Mouse (Mus musculus): Measurements from ENCODE around the gene Eif5.
"Not testable (repeated sequence)": the region's sequence is repeated elsewhere in the genome, so short reads cannot be mapped to it uniquely, and the experiment has no call there.

Eif5 gene

DNA sequence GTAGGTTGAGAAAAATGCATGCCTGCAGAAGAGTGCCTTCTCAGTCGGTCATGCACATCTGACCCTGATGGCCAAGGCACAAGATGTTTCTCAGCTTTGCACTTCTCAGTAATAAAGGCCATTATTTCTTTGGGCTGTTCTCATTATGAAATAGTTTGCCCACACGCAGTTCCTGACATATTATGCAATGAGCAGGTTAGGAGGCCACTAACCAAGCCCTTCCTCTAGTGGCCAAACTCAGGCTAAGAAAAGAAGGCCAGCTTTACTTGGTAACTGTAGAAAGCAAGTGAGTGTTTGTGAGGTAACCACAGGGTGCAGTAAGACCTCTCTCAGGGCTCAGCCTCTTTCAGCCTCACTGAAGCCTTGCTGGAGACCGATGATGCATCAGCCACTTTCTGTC is 12.9 kb upstream of the Eif5 start:
- DNase-seq (ENCODE audit: low spot score) = no peak

DNA sequence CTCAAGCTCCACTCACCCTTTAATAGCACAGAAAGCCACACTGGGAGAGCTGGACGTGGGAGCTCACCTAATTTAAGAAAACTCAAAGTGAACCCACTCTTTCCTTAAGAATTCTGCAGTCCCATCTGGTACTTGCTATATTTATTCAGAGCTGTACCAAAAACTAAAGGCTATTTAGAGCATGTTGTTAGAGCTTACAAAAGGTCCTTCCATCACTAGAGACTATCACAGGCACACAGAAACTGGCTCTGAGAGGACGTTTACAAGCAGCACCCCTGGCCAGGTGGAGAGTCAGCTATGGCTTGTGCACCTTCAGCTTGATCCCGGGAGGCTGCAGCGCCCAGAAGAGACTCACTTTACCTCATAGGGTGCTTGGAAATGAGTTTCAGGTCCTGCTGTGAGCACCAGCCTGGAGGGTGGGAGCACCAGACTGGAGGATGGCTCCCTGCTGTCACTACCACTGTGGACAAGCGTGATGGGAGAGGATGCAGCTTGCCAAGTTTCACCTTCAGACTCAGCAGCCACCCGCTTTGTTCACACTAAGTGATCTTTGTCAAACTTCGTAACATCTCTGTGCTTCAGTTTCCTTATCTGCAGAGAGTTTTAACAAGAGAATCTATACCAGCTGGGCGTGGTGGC is 10.1 kb upstream of the Eif5 start:
- no peak for DNase-seq (ENCODE audit: low spot score)

DNA sequence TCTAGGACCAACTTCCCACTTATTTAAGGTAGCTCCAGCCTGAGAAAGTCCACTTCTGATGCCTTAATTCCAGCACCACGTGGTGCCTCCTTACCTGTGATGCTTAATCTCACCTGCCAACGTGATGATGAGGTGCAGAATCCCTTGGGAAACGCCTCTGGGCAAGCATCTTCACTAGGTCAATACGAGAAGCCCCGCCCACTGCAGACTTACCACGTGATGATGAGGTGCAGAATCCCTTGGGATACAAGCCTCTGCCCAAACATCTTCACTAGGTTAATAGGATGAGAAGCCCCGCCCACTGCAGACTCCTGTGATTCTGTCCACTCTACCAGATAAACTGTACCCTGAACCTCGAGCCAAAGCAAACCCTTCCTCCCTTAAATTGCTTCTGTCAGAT is 8.6 kb upstream of the Eif5 start:
- DNase-seq (ENCODE audit: low spot score) = no peak

DNA sequence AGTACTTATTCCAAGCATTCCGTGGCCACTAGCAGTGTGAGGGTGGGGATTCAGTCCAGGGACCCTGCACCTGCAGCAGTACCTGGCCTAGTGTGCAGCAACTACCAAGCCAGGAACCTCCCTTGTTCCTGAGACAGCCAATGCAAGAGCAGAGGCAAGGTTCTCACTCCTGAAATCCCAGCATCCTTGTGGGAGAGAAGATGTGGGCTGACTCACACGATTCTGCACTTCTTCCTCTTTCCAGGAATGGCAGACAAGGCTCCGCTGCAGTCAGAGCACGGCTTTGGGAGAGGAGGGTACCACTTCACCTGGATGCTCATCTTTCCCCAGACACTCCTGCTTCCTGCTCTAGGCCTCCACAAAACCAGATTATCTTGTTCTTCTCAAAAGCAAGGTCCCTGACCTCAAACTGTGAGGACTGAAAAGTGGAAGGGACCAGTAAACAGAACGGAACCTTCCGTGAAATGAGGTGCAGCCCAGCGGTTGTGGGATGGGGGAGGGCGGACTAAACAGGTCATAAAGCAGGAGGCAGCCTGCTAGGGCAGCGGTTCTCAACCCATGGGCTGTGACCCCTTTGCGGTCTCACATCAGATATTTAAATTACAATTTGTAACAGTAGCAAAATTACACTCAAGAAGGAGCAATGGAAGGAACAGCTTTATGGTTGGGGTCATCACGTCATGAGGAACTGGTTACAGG is 4.6 kb upstream of the Eif5 start:
- DNase-seq (ENCODE audit: low spot score) = no peak

DNA sequence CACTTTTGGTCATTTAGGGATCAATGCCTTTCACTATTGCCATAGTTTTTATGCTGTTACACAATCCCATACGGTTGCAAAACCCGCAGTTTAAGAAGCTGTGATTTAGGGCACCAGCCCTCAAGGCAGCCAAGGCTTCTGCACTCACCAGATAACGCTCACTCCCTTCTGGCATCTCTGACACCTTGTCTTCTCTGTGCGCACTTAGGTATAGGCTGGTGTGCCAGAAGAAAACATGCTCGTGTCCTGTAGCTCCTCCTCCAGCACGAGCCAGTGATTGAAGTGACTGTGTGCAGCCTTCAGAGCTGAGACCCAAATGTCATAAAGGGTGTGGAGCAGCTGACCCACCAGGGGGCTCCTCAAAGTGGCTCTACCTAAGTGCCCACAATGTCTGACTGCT is 2.5 kb upstream of the Eif5 start:
- DNase-seq (ENCODE audit: low spot score) = no peak

DNA sequence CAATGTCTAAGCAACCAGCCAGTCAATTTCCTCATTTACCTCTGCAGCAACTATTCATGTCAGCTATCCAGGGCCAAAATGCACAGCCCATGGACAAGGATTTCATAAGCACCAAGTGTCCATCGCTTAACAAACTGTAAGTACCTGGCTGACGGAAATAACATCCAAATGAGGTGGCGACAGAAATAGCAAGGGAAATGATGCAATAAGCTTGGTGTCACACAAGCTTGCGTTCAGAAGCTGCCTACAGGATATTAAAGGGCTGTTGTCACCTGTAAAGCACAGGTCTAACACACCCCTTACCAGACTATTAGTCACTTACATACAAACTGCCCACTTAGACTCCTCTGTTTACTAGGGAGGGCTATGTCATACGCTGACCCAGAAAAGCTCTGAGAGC is 2.1 kb upstream of the Eif5 start:
- DNase-seq (ENCODE audit: low spot score) = no peak

DNA sequence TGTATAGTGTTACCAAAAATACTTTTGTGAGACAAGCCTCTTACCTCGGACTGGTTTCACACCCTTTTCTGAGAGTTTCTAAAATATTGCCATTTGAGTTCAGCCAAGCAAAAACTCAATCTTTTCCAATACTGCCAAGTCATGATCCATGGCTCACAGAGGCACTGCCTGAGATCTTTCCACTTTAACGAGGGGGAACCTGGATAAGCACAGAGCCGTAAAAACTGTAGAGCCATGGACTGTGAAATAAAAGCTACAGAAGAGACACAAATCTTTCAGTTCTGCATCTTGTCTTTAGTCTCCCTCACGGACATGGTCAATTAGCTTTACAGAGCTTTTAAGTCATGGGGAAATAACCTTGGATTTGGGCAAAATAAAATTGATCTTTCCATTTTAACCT is 1.1 kb upstream of the Eif5 start:
- DNase-seq (ENCODE audit: low spot score) = no peak

DNA sequence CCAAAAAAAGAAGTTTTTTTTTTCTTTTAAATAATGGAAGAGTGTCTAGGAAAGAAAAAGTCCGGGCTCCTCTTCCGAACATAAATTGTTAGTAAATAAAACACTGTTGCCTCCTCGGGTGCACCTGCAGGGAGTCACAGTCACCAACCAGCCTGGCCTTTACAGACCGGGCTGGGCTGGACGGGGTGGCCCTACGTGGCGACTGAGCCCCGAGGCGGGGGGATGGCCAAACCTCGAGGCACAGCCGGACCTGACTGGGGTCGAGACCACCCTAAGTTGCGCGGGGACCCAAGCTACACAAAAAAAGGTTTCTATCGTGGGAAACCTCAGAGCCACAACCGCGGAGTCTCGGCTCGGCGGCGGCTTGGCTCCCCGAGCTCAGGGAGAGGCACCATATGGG is 475 bp upstream of the Eif5 start:
- DNase-seq (ENCODE audit: low spot score) = no peak

DNA sequence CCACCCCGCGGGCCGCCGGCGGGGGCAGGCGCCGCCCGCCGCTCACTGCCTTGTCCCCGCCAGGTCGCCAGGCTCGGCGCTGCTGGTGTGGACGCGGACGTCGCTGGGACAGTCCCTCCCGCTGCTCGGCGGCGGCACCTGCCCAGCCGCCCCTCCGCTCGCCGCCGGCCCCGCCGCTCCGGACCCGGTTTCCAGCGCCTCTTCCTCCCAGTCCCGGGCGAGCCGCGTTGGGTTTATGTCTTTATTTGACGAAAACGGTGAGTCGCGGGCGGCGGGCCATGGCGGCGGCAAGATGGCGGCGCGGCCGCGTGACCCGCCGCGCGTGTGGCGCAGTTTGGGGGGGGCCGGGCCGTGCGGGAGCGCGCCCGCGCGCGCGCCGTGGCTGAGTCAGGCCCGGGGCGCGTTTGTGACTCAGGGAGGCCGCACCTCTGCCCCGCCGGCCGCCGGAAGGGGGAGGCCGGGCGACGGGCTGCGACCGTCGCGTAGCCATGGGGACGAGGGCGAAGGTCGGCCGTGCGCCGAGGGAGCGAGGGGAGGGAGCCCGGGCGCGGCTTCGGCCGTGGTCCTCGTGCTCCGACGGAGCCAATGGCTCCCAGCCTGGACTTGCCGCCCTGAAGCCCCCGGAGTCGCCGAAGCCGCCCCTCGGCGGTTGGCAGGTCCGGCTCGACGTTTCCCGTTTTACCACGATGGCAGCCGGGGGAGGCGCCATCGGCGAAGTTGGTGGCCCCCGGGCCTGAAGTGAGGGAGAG is 650 bp downstream of the Eif5 start:
- peak; percentile 68 for DNase-seq (ENCODE audit: low spot score)

DNA sequence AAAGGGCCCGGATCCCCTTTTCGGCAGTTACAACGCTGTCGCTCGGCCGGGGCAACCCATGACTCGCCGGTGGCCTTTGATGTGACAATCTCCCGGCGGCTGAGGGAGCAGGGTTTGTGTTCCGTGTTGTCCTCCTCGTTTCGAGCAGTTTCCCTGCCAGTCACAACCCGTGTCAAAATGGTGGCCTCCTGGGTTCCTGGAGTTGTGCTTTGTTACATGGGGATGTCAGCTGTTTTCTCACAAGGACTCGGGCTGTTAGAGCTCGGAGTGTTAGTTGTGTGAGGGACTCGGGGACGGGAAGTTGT is 1.2 kb downstream of the Eif5 start:
- DNase-seq (ENCODE audit: low spot score) = no peak

DNA sequence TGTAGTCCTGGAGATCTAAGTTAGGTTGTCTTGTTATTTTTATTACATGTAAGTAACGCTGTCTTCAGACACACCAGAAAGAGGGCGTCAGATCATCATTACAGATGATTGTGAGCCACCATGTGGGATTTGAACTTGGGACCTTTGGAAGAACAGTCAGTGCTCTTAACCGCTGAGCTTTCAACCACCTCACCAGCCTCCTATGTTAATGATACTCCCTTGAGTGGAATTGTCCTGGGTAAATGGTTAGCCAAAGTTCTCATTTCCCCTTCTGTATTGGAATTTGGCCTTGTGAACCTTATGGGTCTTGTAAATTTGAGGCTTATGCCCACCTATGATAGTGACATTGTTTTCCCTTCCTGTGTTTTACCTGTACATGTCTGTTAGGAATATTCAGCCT is 9.3 kb downstream of the Eif5 start:
- no peak for DNase-seq (ENCODE audit: low spot score)

DNA sequence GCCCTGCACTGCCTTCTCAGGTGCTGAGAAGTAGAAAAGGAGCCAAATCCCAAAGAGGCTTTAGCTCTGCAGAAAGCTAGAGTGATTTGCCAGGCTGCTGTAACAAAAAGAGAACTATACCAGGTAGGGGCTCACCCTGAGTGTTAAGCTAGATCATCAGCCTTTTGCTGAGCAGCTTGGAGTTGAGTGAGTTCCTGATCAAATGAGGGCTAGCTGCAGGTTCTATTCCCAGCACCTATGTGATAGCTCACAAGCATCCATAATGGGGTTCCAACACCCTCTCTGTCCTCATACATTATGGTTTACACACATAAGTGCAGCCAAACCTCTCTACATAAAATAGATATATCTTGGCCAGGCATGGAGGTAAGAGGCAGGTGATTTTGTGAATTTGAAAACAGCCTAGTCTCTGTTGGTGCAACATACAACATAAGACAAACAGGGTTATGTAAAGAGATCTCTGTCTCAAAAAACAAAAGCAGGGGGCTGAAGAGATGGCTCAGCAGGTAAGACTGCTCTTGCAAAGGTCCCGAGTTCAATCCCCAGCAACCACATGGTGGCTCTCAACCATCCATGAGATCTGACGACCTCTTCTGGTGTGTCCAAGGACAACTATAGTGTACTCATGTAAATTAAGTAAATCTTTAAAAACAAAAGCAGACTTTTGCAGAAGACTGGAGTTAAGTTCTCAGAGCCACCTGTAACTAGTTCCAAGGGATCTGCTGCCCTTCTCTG is 10.9 kb downstream of the Eif5 start:
- no peak for DNase-seq (ENCODE audit: low spot score)

DNA sequence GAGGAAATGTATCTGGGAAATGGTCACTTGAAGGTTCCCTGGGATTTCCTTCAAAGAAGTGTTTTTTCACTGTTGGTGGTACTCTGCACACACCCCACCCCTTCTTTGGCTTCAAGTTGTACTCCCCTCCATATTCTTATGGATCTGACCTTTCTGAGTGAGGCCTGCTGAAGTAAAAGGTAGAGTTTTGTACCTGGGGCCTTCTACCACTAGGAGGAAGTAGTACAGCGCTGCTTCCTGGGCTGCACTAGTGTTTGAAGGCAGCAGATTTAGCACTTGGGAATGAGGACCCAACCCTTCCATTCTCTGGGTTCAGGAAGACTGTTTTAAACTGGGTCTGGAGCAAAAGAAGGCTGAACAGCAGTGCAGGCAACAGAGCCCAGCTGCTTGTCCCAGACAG is 12.9 kb downstream of the Eif5 start:
- DNase-seq (ENCODE audit: low spot score) = no peak

DNA sequence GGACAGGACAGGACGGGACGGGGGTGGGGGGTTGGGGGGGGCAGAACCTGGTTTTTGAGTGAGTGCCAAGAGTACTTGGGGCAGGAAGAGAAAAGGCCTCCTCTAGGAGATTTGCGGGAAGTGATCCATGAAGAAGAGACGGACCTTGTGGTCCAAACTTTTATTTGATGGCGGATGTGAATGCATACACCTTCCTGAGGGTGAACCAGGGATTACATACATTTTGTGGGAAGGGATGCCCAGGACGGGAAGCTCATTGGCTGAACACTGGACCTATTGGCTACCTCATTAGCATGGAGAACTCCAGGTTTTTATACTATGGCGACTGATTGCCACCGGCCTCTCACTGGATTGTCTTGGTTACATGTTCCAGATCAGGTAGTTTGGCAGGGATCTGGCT is 14.5 kb downstream of the Eif5 start:
- no peak for DNase-seq (ENCODE audit: low spot score)

DNA sequence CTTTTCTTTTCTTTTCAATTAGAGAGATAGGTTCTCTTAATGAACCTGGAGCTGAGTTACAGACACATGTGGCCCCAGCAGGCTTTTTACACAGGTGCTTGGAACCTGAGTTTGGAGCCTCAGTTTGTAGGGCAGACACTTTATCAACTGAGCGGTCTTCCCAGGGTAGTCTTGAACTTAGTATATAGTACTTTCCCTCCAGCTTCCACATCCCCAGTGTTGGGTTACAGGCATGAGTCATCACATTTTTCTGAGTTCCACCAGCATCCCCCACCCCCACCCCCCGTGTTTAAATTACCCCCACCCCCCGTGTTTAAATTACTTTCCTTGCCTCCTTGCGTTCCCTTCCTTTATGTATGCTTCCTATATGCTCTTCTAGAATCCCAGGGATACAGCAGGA is 17.5 kb downstream of the Eif5 start:
- no peak for DNase-seq (ENCODE audit: low spot score)

DNA sequence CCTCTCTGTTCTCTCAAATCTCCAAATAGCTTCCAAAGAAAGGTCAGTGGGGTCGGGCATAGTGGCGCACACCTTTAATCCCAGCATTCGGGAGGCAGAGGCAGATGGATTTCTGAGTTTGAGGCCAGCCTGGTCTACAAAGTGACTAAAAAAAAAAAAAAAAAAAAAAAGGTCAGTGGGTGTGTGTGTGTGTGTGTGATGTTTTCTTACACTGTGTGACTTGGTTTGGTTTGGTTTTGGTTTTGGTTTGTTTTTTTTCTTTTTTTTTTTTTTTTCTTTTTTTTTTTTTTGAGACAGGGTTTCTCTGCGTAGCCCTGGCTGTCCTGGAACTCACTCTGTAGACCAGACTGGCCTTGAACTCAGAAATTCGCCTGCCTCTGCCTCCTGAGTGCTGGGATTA is 18.1 kb downstream of the Eif5 start:
- DNase-seq (ENCODE audit: low spot score) = not testable (repeated sequence)

DNA sequence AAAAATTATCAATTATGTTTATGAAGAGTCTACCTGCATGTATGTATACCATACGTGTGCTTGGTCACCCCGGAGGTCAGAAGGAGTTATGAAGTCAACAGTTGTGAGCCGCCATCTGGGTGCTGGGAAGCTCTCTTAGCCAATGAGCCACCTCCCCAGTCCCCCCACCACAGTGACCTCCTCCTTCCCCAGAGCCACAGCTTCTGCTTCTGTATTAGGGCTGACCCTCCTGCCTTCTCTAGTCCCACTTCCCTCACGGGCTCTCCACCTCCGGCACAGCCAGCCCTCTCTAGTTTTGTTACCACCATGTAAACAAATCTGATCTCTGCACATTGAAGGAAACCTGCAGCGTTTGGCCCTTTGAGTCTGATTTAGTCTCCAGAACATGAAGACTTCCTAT is 19.7 kb downstream of the Eif5 start:
- no peak for DNase-seq (ENCODE audit: low spot score)

DNA sequence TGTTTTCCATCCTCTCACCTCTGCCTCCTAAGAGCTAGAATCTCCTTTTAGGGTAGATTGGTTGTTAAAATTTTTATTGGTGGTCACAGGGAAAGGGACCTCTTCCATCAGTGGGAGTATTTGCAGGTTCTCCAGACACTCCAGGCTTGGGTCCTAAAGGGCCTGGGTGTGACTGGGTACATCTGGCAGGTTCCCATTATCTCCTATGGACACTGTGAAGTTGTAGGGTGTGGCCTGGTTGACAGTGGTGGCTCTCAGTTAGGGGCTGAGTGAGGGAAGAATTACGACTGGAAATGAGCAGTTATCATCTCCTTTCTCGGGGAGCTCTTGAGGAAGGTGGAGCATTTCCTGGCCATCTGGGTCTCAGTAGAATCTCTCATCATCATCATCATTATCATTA is 20.8 kb downstream of the Eif5 start:
- DNase-seq (ENCODE audit: low spot score) = no peak

DNA sequence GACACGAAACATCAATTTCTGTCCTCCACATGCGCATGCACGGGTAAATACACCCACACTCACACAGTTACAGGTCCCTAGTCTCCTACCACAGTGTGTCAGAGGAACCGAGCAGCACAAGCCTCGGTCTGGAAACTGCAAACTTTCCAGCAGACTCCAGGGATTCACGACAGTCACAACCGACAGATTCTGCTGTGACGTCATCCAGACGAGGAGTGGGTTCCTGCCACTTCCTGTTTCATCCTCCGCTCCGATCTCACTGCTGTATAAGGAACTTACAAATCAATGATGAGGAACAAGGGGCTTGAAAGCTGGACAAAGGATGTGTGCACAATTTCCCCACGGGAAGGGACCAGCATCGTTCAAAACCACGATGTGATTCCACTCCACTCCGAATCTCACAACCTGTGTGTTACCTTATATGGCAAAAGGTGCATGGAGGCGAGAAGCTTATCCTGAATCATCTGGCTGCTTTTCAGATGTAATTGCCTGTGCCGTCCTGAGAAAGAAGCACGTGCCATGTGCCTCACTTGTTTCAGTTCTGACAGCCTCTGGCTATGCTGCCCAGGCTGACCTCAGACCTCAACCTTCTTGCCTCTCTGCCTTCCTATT is 21.9 kb downstream of the Eif5 start:
- no peak for DNase-seq (ENCODE audit: low spot score)

DNA sequence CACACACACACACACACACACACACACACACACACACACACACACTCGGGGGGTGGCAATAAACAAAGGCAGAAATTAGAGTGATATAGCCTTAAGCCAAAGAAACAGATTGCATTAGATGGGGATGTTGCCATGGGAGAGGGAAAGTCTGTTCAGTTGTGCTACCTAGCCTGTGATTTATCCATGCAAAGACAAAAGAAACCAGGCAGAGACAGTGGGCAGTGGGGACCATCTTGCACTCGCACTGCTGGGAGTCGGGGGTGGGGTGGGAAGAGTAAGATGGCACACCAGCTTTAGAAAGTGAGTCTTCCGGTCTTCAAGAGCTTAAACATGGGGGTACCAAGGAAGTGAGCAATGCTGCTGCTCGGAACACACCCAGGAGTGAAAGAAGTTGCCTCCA is 22.5 kb downstream of the Eif5 start:
- DNase-seq (ENCODE audit: low spot score) = no peak

DNA sequence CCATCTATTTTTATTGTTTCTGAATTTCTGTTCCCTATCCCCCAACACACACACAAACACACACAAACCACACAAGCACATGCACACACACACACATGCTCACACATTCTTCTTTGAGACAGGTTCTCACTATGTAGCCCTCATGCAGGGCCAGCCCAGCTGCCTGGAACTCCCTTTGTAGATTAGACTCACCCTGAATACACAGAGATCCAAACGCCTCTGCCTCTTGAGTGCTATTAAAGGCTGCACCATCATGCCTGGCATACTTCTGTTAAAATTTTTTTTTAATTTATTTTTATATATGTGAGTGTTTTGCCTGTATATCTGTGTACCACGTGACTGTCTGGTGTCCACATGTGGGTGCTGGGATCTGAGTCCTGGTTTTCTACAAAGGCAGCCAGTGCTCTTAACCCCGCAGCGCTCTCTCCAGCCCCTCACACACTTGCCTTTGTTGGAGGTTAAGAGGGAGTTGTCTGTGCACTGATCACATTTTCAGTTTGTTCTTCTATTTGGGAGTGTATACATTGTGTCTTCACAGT is 24.5 kb downstream of the Eif5 start:
- no peak for DNase-seq (ENCODE audit: low spot score)

DNA sequence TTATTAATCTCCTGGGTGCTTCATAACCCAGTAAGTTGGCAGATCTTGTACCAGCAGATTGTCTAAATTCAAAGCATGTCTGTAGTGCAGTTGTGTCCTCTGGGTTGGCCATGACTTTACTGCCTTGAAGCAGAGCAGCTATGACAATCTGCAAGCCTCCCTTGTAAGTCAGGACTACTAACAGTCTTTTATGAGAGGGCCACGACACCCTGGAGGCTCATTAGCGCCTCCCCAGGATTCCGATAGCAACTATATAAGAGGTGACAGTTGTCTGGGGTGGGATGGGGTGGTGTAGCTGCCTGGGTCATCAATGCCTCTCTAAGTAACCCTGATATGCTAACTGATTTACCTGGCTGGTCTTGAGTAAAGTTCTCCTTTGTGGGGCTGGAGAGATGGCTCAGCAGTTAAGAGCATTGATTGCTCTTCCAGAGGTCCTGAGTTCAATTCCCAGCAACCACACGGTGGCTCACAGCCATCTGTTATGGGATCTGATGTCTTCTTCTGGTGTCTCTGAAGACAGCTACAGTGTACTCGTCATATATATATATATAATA is 25.3 kb downstream of the Eif5 start:
- DNase-seq (ENCODE audit: low spot score) = no peak
